Mouse (Mus musculus): Measurements from ENCODE around the gene Nectin4. TPM values are rescaled to one million over a fixed set of nuclear protein-coding genes. Genes with fewer than 3 reads are reported as not detected.

The Nectin4 gene
- polyA plus RNA-seq, 1 experiment from 2014 or later: 3.9 TPM

DNA sequence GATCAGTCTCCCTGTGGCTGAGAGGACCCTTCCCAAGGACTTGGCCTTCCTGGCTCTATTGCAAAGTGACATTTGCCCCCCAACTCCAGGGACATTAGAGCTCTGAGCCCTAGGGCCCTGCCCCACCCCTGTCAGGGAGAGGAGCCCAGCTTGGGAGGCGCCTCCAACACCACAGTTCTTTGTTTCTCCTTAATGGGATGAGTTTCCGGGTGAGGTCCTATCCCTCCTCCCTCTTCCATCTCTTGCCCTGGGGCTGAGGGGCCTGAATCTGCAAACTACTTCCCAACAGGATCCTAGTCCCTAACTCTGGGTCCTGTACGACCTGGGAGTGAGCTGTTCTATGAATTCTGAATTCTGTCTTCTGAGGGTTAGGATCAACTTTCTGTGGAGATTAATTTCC is 3.0 kb downstream of the Nectin4 start:
- WGBS: 45% methylated on average over 3 of the region's 3 CpGs
- Histone ChIP-seq H3K27me3 (ENCODE audit: control insufficient read depth, insufficient read depth, low read depth, low read length) (no peaks in the 10 kb centered on the region), H3K36me3 (ENCODE audit: control insufficient read depth, insufficient read depth, low read length) (no peaks in the 10 kb centered on the region), H3K9me3 (replicated peaks; ENCODE audit: control insufficient read depth, low read length, poor library complexity, severe bottlenecking) (no peaks in the 10 kb centered on the region), H3K4me1 (ENCODE audit: control insufficient read depth, insufficient read depth, low read length) (no peaks in the 10 kb centered on the region), H3K9ac (ENCODE audit: low read depth, low read length) (no peak overlapping the region), H3K27ac (ENCODE audit: low read length) (no peak overlapping the region), H3K4me2 (ENCODE audit: low read length) (no peak overlapping the region), H3K4me3 (ENCODE audit: low read depth, low read length) (no peak overlapping the region)
- ATAC-seq: no peak

DNA sequence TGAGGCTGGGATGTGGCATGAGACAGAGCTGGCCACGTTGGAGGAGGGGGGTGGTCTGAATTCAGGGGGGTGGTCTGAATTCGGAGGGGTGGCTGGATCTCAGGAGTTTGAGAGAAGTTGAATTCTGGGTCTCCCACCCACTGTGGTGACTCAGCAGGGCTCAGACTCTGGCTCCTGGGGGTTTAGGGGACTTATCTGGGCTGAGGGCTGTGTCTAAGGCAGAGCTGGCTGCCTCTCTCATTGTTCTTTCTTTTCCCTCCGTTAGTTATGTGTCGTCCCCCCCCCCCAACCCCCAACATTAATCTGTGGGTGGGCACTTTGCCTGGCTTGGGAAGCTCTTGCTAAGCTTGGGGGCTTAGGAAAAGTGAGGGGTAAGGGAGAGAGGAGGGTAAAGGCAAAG is 4.0 kb downstream of the Nectin4 start:
- no peaks in the 10 kb centered on the region for H3K36me3 ChIP-seq (ENCODE audit: control insufficient read depth, insufficient read depth, low read length)
- no peak overlapping the region for H3K27ac ChIP-seq (ENCODE audit: low read length)
- 0% methylated on average over 3 of the region's 4 CpGs for WGBS
- H3K9me3 ChIP-seq (replicated peaks; ENCODE audit: control insufficient read depth, low read length, poor library complexity, severe bottlenecking): no peaks in the 10 kb centered on the region
- H3K9ac ChIP-seq (ENCODE audit: low read depth, low read length): no peak overlapping the region
- no peak overlapping the region for H3K4me3 ChIP-seq (ENCODE audit: low read depth, low read length)
- no peak for ATAC-seq
- H3K4me2 ChIP-seq (ENCODE audit: low read length): no peak overlapping the region
- no peaks in the 10 kb centered on the region for H3K27me3 ChIP-seq (ENCODE audit: control insufficient read depth, insufficient read depth, low read depth, low read length)
- H3K4me1 ChIP-seq (ENCODE audit: control insufficient read depth, insufficient read depth, low read length): no peaks in the 10 kb centered on the region

DNA sequence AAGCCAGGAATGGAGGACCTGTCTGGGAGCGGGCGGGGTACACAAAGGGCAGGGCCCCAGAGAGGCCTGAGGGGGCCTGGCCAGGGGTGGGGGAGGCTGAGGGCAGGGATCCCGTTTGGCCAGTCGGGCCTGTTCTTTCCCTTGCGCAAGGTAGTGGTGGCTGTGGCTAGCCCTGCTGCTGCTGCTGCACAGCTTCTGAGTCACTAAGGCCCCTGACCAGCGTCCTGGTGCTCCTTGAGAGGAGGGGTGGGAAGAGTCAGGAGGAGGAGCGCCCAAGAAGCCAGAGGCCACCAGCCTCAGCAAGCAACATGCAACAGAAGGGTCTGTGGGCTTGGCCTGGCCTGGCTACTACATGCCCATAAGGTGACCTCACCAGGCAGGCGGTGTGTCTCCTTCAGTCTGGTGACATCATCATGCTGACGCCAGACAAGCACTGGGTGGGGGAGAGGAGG is 5.8 kb downstream of the Nectin4 start:
- Histone ChIP-seq H3K4me1 (ENCODE audit: control insufficient read depth, insufficient read depth, low read length) (no peaks in the 10 kb centered on the region), H3K36me3 (ENCODE audit: control insufficient read depth, insufficient read depth, low read length) (no peaks in the 10 kb centered on the region), H3K27ac (ENCODE audit: low read length) (no peak overlapping the region), H3K4me3 (ENCODE audit: low read depth, low read length) (no peak overlapping the region), H3K9ac (ENCODE audit: low read depth, low read length) (no peak overlapping the region), H3K4me2 (ENCODE audit: low read length) (no peak overlapping the region), H3K9me3 (replicated peaks; ENCODE audit: control insufficient read depth, low read length, poor library complexity, severe bottlenecking) (no peaks in the 10 kb centered on the region), H3K27me3 (ENCODE audit: control insufficient read depth, insufficient read depth, low read depth, low read length) (no peaks in the 10 kb centered on the region)
- 46% methylated on average over 9 of the region's 9 CpGs for WGBS
- no peak for ATAC-seq

DNA sequence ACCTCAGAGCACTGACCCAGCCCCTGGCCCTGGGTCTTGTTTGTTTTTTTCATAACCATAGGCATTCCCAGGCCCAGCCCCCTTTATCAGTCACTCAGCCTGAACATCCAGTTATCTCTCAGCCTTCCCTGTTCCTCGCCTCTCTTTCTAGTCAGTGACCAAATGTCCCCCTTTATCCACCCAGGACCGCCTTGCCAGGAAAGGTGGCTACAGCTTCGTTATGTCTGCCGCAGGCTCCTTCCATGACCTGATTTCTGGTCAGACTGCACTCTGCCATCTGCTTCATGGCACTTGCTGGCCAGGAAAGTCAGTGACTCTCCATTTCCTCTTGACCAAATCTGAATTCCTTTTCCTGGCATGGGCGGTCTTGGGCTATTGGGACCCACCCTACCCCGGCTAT is 8.4 kb downstream of the Nectin4 start:
- no peak for ATAC-seq

DNA sequence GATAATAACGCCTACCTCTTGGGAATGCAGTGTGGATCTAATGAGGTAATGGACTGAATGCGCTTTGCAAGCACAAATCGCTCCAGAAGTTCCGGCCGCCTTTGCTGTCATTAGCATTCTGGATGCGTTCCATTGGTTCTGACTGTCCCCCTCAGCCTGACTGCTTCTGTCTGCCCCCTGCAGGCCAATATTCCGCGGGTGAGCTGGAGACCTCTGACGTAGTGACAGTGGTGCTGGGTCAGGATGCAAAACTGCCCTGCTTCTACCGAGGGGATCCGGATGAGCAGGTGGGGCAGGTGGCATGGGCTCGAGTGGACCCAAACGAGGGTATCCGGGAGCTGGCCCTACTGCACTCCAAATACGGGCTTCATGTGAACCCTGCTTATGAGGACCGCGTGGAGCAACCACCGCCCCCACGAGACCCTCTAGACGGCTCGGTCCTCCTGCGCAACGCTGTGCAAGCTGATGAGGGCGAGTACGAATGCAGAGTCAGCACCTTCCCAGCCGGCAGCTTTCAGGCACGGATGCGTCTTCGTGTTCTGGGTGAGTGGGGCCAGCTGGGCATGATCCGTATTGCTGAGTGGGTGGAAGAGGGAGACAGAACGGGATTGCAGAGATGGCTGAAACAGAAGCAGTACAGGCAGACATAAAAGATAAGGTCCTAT is 10.2 kb downstream of the Nectin4 start:
- ATAC-seq: peak; percentile 86
- Histone ChIP-seq H3K36me3 (ENCODE audit: control insufficient read depth, insufficient read depth, low read length) (no peaks in the 10 kb centered on the region), H3K27ac (ENCODE audit: low read length) (no peak overlapping the region), H3K4me3 (ENCODE audit: low read depth, low read length) (peak overlapping the region; percentile 43), H3K4me2 (ENCODE audit: low read length) (peak overlapping the region; percentile 67), H3K9me3 (replicated peaks; ENCODE audit: control insufficient read depth, low read length, poor library complexity, severe bottlenecking) (no peaks in the 10 kb centered on the region), H3K27me3 (ENCODE audit: control insufficient read depth, insufficient read depth, low read depth, low read length) (no peaks in the 10 kb centered on the region), H3K9ac (ENCODE audit: low read depth, low read length) (peak overlapping the region; percentile 61), H3K4me1 (ENCODE audit: control insufficient read depth, insufficient read depth, low read length) (peaks cover 3% of the 10 kb centered on the region; the same call in 1 of the 2 replicates)
- 3% methylated on average over 31 of the region's 31 CpGs for WGBS

More for the DNA sequence above, 8.4 kb downstream of the Nectin4 start:
- peaks cover 3% of the 10 kb centered on the region; the same call in 1 of the 2 replicates for H3K4me1 ChIP-seq (ENCODE audit: control insufficient read depth, insufficient read depth, low read length)
- H3K4me3 ChIP-seq (ENCODE audit: low read depth, low read length): no peak overlapping the region
- H3K27me3 ChIP-seq (ENCODE audit: control insufficient read depth, insufficient read depth, low read depth, low read length): no peaks in the 10 kb centered on the region
- no peaks in the 10 kb centered on the region for H3K9me3 ChIP-seq (replicated peaks; ENCODE audit: control insufficient read depth, low read length, poor library complexity, severe bottlenecking)
- H3K4me2 ChIP-seq (ENCODE audit: low read length): no peak overlapping the region
- no peak overlapping the region for H3K27ac ChIP-seq (ENCODE audit: low read length)
- WGBS: 93% methylated on average over 6 of the region's 6 CpGs
- no peaks in the 10 kb centered on the region for H3K36me3 ChIP-seq (ENCODE audit: control insufficient read depth, insufficient read depth, low read length)
- H3K9ac ChIP-seq (ENCODE audit: low read depth, low read length): no peak overlapping the region

DNA sequence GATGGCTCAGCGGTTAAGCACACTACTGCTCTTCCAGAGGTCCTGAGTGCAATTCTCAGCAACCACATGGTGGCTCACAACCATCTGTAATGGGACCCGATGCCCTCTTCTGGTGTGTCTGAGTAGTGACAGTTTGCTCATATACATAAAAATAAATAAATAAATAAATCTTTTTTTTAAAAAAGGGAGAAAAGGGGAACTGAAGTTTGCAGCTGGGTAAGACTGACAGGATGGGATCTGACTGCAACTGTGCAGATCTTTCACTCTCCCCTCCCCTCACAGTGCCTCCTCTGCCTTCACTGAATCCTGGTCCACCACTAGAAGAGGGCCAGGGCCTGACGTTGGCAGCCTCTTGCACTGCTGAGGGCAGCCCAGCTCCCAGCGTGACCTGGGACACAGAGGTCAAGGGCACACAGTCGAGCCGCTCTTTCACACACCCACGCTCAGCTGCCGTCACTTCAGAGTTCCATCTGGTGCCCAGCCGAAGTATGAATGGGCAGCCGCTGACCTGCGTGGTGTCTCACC is 12.3 kb downstream of the Nectin4 start:
- ATAC-seq: no peak

DNA sequence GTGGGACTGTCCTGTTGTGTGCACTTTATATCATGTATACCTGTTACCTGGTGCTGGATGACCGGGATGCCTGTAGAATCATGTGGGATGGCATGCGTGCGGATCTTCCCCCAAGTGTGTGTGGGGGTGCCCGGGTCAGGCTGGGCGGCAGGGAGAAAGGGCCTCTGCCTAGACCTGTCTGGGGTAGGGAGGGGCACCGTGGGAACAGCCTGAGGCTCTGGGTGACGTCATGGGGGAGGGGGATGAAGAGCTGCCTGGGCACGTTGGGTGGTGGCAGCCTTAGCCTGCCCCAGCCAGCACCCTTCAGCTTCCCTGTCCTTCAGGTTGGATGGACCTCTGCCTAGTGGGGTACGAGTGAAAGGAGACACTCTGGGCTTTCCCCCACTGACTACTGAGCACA is 14.5 kb downstream of the Nectin4 start:
- no peak overlapping the region for H3K27ac ChIP-seq (ENCODE audit: low read length)
- H3K9ac ChIP-seq (ENCODE audit: low read depth, low read length): no peak overlapping the region
- H3K4me2 ChIP-seq (ENCODE audit: low read length): no peak overlapping the region
- H3K4me1 ChIP-seq (ENCODE audit: control insufficient read depth, insufficient read depth, low read length): peaks cover 3% of the 10 kb centered on the region; the same call in 1 of the 2 replicates
- WGBS: 67% methylated on average over 9 of the region's 9 CpGs
- no peak for ATAC-seq
- H3K27me3 ChIP-seq (ENCODE audit: control insufficient read depth, insufficient read depth, low read depth, low read length): no peaks in the 10 kb centered on the region
- H3K36me3 ChIP-seq (ENCODE audit: control insufficient read depth, insufficient read depth, low read length): no peaks in the 10 kb centered on the region
- no peak overlapping the region for H3K4me3 ChIP-seq (ENCODE audit: low read depth, low read length)
- no peaks in the 10 kb centered on the region for H3K9me3 ChIP-seq (replicated peaks; ENCODE audit: control insufficient read depth, low read length, poor library complexity, severe bottlenecking)

More for the DNA sequence above, 12.3 kb downstream of the Nectin4 start:
- Histone ChIP-seq H3K4me1 (ENCODE audit: control insufficient read depth, insufficient read depth, low read length) (peaks cover 3% of the 10 kb centered on the region; the same call in 1 of the 2 replicates), H3K36me3 (ENCODE audit: control insufficient read depth, insufficient read depth, low read length) (no peaks in the 10 kb centered on the region), H3K27ac (ENCODE audit: low read length) (no peak overlapping the region), H3K4me2 (ENCODE audit: low read length) (no peak overlapping the region), H3K27me3 (ENCODE audit: control insufficient read depth, insufficient read depth, low read depth, low read length) (no peaks in the 10 kb centered on the region), H3K9ac (ENCODE audit: low read depth, low read length) (no peak overlapping the region), H3K9me3 (replicated peaks; ENCODE audit: control insufficient read depth, low read length, poor library complexity, severe bottlenecking) (no peaks in the 10 kb centered on the region), H3K4me3 (ENCODE audit: low read depth, low read length) (no peak overlapping the region)
- 85% methylated on average over 11 of the region's 11 CpGs for WGBS

DNA sequence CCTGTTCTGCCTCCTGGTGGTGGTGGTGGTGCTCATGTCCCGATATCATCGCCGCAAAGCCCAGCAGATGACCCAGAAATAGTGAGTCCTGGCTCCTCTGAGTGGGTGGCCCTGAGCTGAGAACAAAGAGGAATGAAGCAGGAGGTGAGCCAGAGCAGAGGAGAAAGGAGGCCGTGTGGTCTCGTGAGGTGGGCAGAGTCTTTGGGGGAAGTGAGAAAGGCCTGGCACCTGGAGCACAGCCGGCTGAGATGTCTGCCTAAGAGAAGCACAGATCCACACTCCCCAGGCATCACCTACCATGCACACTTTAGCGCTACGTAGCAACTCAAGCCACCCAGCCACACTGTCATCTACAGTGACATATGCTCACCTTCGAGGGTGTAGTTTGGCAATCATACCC is 15.3 kb downstream of the Nectin4 start:
- Histone ChIP-seq H3K9ac (ENCODE audit: low read depth, low read length) (no peak overlapping the region), H3K4me1 (ENCODE audit: control insufficient read depth, insufficient read depth, low read length) (peaks cover 3% of the 10 kb centered on the region; the same call in 1 of the 2 replicates), H3K36me3 (ENCODE audit: control insufficient read depth, insufficient read depth, low read length) (no peaks in the 10 kb centered on the region), H3K27ac (ENCODE audit: low read length) (no peak overlapping the region), H3K27me3 (ENCODE audit: control insufficient read depth, insufficient read depth, low read depth, low read length) (no peaks in the 10 kb centered on the region), H3K9me3 (replicated peaks; ENCODE audit: control insufficient read depth, low read length, poor library complexity, severe bottlenecking) (no peaks in the 10 kb centered on the region), H3K4me3 (ENCODE audit: low read depth, low read length) (no peak overlapping the region), H3K4me2 (ENCODE audit: low read length) (no peak overlapping the region)
- WGBS: 73% methylated on average over 9 of the region's 9 CpGs
- no peak for ATAC-seq

DNA sequence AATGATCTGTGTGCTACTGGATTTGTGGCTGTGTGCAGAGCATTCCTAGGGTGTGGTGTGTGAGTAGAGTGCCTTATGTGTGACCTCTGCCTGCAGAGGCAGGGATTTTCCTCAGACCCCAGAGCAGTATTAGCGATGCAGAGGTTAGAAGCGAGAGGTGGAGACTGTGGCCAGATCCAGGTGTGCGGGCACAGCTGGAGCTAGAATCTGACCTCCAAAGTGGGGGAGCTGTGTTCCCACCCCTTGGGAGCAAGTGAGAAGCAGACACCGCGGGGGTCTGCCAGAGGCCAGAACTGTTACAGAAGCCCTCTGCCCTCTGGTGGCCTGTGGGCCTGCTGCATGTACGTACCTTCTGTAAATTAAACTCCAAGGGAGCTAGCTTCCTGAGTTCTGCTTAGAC is 17.2 kb downstream of the Nectin4 start:
- no peak for ATAC-seq
- no peak overlapping the region for H3K4me2 ChIP-seq (ENCODE audit: low read length)
- H3K4me1 ChIP-seq (ENCODE audit: control insufficient read depth, insufficient read depth, low read length): no peaks in the 10 kb centered on the region
- WGBS: 22% methylated on average over 6 of the region's 6 CpGs
- no peak overlapping the region for H3K4me3 ChIP-seq (ENCODE audit: low read depth, low read length)
- no peaks in the 10 kb centered on the region for H3K9me3 ChIP-seq (replicated peaks; ENCODE audit: control insufficient read depth, low read length, poor library complexity, severe bottlenecking)
- no peak overlapping the region for H3K27ac ChIP-seq (ENCODE audit: low read length)
- no peak overlapping the region for H3K9ac ChIP-seq (ENCODE audit: low read depth, low read length)
- H3K27me3 ChIP-seq (ENCODE audit: control insufficient read depth, insufficient read depth, low read depth, low read length): no peaks in the 10 kb centered on the region
- H3K36me3 ChIP-seq (ENCODE audit: control insufficient read depth, insufficient read depth, low read length): no peaks in the 10 kb centered on the region

Measured in midbrain, embryonic 16.5 days (tissue).